Comparison of ENCODE assay signal across 8 mouse cellular contexts in the genomic region with DNA sequence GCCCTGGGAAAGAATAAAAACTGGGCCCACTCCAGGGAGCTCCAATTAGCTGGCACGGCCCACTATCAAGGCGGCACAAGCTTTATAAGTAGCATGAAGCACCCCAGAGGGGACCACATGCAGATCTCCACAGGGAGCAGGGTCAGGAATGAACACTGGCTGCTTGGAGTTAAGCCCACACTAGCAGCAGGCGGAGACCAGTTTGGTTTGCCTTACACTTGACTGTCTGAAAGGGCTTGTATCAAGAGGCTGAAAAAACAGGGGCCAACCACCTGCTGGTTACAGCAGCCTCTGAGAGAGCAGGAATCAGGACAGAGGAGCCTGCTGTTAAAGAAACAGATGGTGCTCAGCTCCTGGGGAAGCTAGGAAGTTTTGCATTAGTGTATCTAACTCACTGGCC. TPM values are rescaled to one million over a fixed set of nuclear protein-coding genes. Genes with fewer than 3 reads are reported as not detected.
DNase-seq lines count a peak whose midpoint lies in the region; ATAC-seq and TF ChIP-seq lines count a peak whose summit lies in the region.

No protein-coding gene starts in this region.

- H3K4me1 ChIP-seq in heart, postnatal 0 days (ENCODE audit: control insufficient read depth, insufficient read depth): peaks cover 91% of the 10 kb centered on the region
- peaks cover 77% of the 10 kb centered on the region for H3K4me1 ChIP-seq in lung, embryonic 14.5 days (ENCODE audit: insufficient read depth)
- H3K4me1 ChIP-seq in stomach, embryonic 15.5 days: peaks cover 85% of the 10 kb centered on the region

- H3K9ac ChIP-seq in heart, postnatal 0 days (replicated peaks; ENCODE audit: low read depth, low read length): no peak overlapping the region
- no peak overlapping the region for H3K9ac ChIP-seq in lung, embryonic 14.5 days
- no peak overlapping the region for H3K9ac ChIP-seq in stomach, embryonic 15.5 days

- H3K36me3 ChIP-seq in heart, postnatal 0 days (replicated peaks; ENCODE audit: control insufficient read depth, insufficient read depth, low read length): no peaks in the 10 kb centered on the region
- H3K36me3 ChIP-seq in lung, embryonic 14.5 days (ENCODE audit: insufficient read depth): no peaks in the 10 kb centered on the region
- no peaks in the 10 kb centered on the region for H3K36me3 ChIP-seq in stomach, embryonic 15.5 days

- TF ChIP-seq CTCF in heart, postnatal 0 days (IDR thresholded peaks at IDR 0.05; ENCODE audit: low read depth): no peak
- TF ChIP-seq CTCF in lung, embryonic 14.5 days (IDR thresholded peaks at IDR 0.05; ENCODE audit: low read depth): no peak

- no peak overlapping the region for H3K4me2 ChIP-seq in heart, postnatal 0 days (ENCODE audit: low read depth, low read length)
- no peak overlapping the region for H3K4me2 ChIP-seq in lung, embryonic 14.5 days
- no peak overlapping the region for H3K4me2 ChIP-seq in stomach, embryonic 15.5 days

- H3K27ac ChIP-seq in heart, postnatal 0 days (ENCODE audit: low read depth): peak overlapping the region; percentile 89
- peak overlapping the region; percentile 94 for H3K27ac ChIP-seq in lung, embryonic 14.5 days (ENCODE audit: low read depth)
- peak overlapping the region; percentile 91 for H3K27ac ChIP-seq in stomach, embryonic 15.5 days

- 18% methylated on average over 3 of the region's 3 CpGs for WGBS in heart, postnatal 0 days
- WGBS in lung, embryonic 14.5 days: 35% methylated on average over 3 of the region's 3 CpGs
- 41% methylated on average over 3 of the region's 3 CpGs for WGBS in stomach, embryonic 15.5 days

- peak; percentile 24 for DNase-seq in cerebellum, adult 11 months
- DNase-seq in cerebellum, adult 9-10 months: peak; percentile 51
- DNase-seq in heart, postnatal 0 days (ENCODE audit: low spot score): peak; percentile 71
- DNase-seq in lung, embryonic 14.5 days: peak; percentile 72
- no peak for DNase-seq in urinary bladder, adult 18-20 months (ENCODE audit: low spot score in 2 of 2)

- H3K4me3 ChIP-seq in heart, postnatal 0 days (ENCODE audit: low read depth, low read length): no peak overlapping the region
- H3K4me3 ChIP-seq in lung, embryonic 14.5 days (ENCODE audit: low read depth, low read length): no peak overlapping the region
- H3K4me3 ChIP-seq in stomach, embryonic 15.5 days (replicated peaks): no peak overlapping the region

- no peak for ATAC-seq in cerebellum, adult (ENCODE audit: insufficient number of reproducible peaks, low FRiP score, low TSS enrichment)
- ATAC-seq in heart, postnatal 0 days (ENCODE audit: insufficient read depth, low read depth): peak; percentile 44
- ATAC-seq in lung, embryonic 14.5 days (ENCODE audit: insufficient read depth): no peak
- ATAC-seq in stomach, embryonic 15.5 days (ENCODE audit: insufficient read depth, low FRiP score, low read depth): no peak
- no peak for ATAC-seq in erythroblast, adult 5-6 weeks (replicated peaks; ENCODE audit: low FRiP score, poor library complexity, severe bottlenecking)

- H3K9me3 ChIP-seq in heart, postnatal 0 days (replicated peaks; ENCODE audit: control insufficient read depth, low read length): no peaks in the 10 kb centered on the region
- no peaks in the 10 kb centered on the region for H3K9me3 ChIP-seq in lung, embryonic 14.5 days (ENCODE audit: low read depth, low read length)
- H3K9me3 ChIP-seq in stomach, embryonic 15.5 days: no peaks in the 10 kb centered on the region

- no peaks in the 10 kb centered on the region for H3K27me3 ChIP-seq in heart, postnatal 0 days (ENCODE audit: control insufficient read depth, insufficient read depth, low read length)
- no peaks in the 10 kb centered on the region for H3K27me3 ChIP-seq in lung, embryonic 14.5 days (ENCODE audit: insufficient read depth, low read length)
- H3K27me3 ChIP-seq in stomach, embryonic 15.5 days (replicated peaks): no peaks in the 10 kb centered on the region

- TF ChIP-seq EP300 in heart, postnatal 0 days (IDR thresholded peaks at IDR 0.05; ENCODE audit: low read depth): no peak

RNA-seq across cellular contexts. Expression of a gene that starts 32.3 kb away (rescaled TPM):
- 53.0 and 85.3 TPM in 2 replicates for total RNA-seq in heart, postnatal 0 days (2014; rRNA removed; ENCODE audit: low replicate concordance)
- polyA plus RNA-seq in heart, postnatal 0 days (2015; fragmentation: Nextera tagmentation; extraction: Ambion mirVana): 13.8 and 15.7 TPM in 2 replicates
- 71.9 and 86.2 TPM in 2 replicates for polyA plus RNA-seq in lung, embryonic 14.5 days (2014; fragmentation: Nextera tagmentation; extraction: Ambion mirVana)
- 61.2 and 65.0 TPM in 2 replicates for polyA plus RNA-seq in stomach, embryonic 15.5 days (2015; fragmentation: Nextera tagmentation; extraction: Ambion mirVana)
- 13.4 and 17.6 TPM in 2 replicates for total RNA-seq in erythroblast, adult 5-6 weeks (2015; ENCODE audit: low replicate concordance)
- total RNA-seq in erythroblast, adult 5-6 weeks (2017; ENCODE audit: low replicate concordance): 15.5 and 20.8 TPM in 2 replicates

Comparison
In these comparisons a context has a peak if more than half of its experiments do, and no peak if none do; other contexts are left out.
1. DNase-seq: peak in cerebellum, adult 11 months (single experiment), cerebellum, adult 9-10 months (single experiment), heart, postnatal 0 days (single experiment) and lung, embryonic 14.5 days (single experiment); none in urinary bladder, adult 18-20 months (0 of 2).
2. Peak in every context shown above with its lines, with median percentiles within 50 percentile points of each other: H3K27ac ChIP-seq.